Mouse (Mus musculus) forebrain, postnatal 0 days (tissue): ENCODE measurements at regions not wholly inside any gene's neighbourhood (a gene's known extent, or its start where the extent isn't known, plus 50 kb on each side); places are given as distances from the start of the nearest gene placed in this dataset.

Experiments
- ATAC-seq: fragments of 200-750 bp; cut with Nextera tagmentation; 2 replicates; pipeline ENCODE4 v1.8.0; 2017; ENCODE audit warnings: mild to moderate bottlenecking, moderate library complexity
- DNase-seq: peaks from one replicate; pipeline ENCODE4 v3.0.0-alpha.2; 2015
- H3K27ac ChIP-seq: fragments of 300-500 bp; sonication (generic); 2 replicates; pipeline ENCODE4 v1.5.1; 2014; ENCODE audit warnings: low read depth, mild to moderate bottlenecking, antibody characterized with exemption, low read length, moderate library complexity, mixed read lengths
- H3K27me3 ChIP-seq: fragments of 300-500 bp; sonication (generic); 2 replicates; pipeline ENCODE4 v1.6.1; 2014; ENCODE audit warnings: mild to moderate bottlenecking, low read length, mixed read lengths; ENCODE audit not compliant: insufficient read depth
- H3K36me3 ChIP-seq: fragments of 300-500 bp; sonication (generic); 2 replicates; pipeline ENCODE4 v1.6.1; 2014; ENCODE audit warnings: mild to moderate bottlenecking, moderate library complexity; ENCODE audit not compliant: insufficient read depth
- H3K4me1 ChIP-seq: fragments of 300-500 bp; sonication (generic); 2 replicates; pipeline ENCODE4 v1.6.1; 2014; ENCODE audit warnings: antibody characterized with exemption; ENCODE audit not compliant: insufficient read depth
- H3K4me2 ChIP-seq: fragments of 300-500 bp; sonication (generic); 2 replicates; pipeline ENCODE4 v1.6.1; 2014; ENCODE audit warnings: low read depth, mild to moderate bottlenecking, moderate library complexity
- H3K4me3 ChIP-seq: fragments of 300-500 bp; sonication (generic); 2 replicates; pipeline ENCODE4 v1.5.1; 2014; ENCODE audit warnings: low read depth, low read length, mixed read lengths
- H3K9ac ChIP-seq: fragments of 300-500 bp; sonication (generic); 2 replicates; pipeline ENCODE4 v1.6.1; 2014; ENCODE audit warnings: mild to moderate bottlenecking
- H3K9me3 ChIP-seq: fragments of 300-500 bp; sonication (generic); 2 replicates; pipeline ENCODE4 v1.6.1; 2016; ENCODE audit warnings: low read length
- CTCF ChIP-seq: sonication (generic); IDR thresholded peaks from 2 replicates; pipeline ENCODE4 v1.5.1; 2016; ENCODE audit warnings: antibody characterized with exemption, control low read depth, low read depth
- WGBS: fragments of 180-500 bp; shearing (Covaris S2); extraction: QIAGEN DNeasy Blood & Tissue Kit; methylation state at CpG from one replicate; pipeline ENCODE4 v1.1.7; 2014; 5-methylcytosine and 5-hydroxymethylcytosine counted together

DNA sequence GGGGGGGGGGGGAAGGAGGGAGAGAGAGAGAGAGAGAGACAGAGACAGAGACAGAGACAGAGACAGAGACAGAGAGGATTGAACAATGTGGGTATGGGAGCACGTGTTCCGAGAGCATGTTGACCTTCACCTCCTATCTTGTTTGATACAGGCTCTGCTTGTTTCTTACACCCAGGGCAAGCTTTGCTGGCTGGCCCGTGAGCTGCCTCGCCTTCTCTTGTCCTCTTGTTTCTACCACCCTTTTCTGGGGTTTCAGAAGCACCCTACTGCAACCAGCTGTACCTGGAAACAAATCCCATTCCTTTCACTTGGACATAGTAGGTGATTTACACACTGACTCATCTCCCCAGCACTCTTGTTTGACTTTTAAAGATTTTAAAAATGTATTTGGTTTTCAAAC, 516.0 kb upstream of the Mki67 start:
- H3K9me3 ChIP-seq: no peaks in the 10 kb centered on the region
- H3K27ac ChIP-seq: no peak overlapping the region
- 90% methylated on average over 4 of the region's 4 CpGs for WGBS
- no peak for TF ChIP-seq CTCF
- H3K4me1 ChIP-seq: no peaks in the 10 kb centered on the region
- DNase-seq (no peak), ATAC-seq (no peak)
- no peak overlapping the region for H3K9ac ChIP-seq
- H3K27me3 ChIP-seq: no peaks in the 10 kb centered on the region; the same call in 1 of the 2 replicates
- H3K4me2 ChIP-seq: no peak overlapping the region
- H3K36me3 ChIP-seq: no peaks in the 10 kb centered on the region
- no peak overlapping the region for H3K4me3 ChIP-seq

- no peak overlapping the region for H3K9ac ChIP-seq
- H3K27me3 ChIP-seq: no peaks in the 10 kb centered on the region
- DNase-seq (no peak), ATAC-seq (no peak)
- 60% methylated on average over 2 of the region's 2 CpGs for WGBS
- no peaks in the 10 kb centered on the region for H3K4me1 ChIP-seq
- H3K36me3 ChIP-seq: no peaks in the 10 kb centered on the region
- TF ChIP-seq CTCF: no peak
- H3K27ac ChIP-seq: no peak overlapping the region
- no peaks in the 10 kb centered on the region for H3K9me3 ChIP-seq
- H3K4me2 ChIP-seq: no peak overlapping the region
- H3K4me3 ChIP-seq: no peak overlapping the region
Observed at GRCm38 (mm10) chr7:136235563-136235962, 519.4 kb upstream of the Mki67 start.

DNA sequence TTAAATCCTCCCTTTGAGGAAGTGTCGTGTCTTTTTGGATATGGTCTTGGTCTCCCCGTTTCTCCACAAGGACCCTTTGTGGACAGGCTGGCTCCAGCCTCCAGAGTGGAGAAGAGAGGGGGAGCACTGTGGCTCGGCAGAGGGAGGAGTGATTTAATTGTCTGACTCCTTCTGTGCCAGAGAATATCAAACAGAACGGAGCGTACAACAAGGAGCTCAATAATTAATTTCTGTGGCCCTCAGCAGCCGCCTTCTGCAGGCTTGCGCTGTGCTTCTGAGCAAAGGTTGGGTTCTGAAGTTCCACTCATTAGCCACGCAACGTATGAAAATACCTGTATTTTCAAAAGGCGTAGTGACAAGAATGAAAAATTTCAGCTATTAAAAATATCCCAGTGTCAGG, 520.2 kb upstream of the Mki67 start:
- Histone ChIP-seq H3K27ac (no peak overlapping the region), H3K4me3 (no peak overlapping the region), H3K9ac (no peak overlapping the region), H3K9me3 (no peaks in the 10 kb centered on the region), H3K36me3 (no peaks in the 10 kb centered on the region), H3K4me1 (no peaks in the 10 kb centered on the region), H3K4me2 (no peak overlapping the region), H3K27me3 (no peaks in the 10 kb centered on the region)
- DNase-seq (no peak), ATAC-seq (no peak)
- no peak for TF ChIP-seq CTCF
- WGBS: 35% methylated on average over 10 of the region's 10 CpGs

- Histone ChIP-seq H3K4me3 (no peak overlapping the region), H3K4me1 (peaks cover 11% of the 10 kb centered on the region; the same call in 1 of the 2 replicates), H3K4me2 (no peak overlapping the region), H3K36me3 (no peaks in the 10 kb centered on the region), H3K9me3 (no peaks in the 10 kb centered on the region), H3K27ac (no peak overlapping the region), H3K27me3 (no peaks in the 10 kb centered on the region), H3K9ac (no peak overlapping the region)
- WGBS: 31% methylated on average over 6 of the region's 6 CpGs
- no peak for DNase-seq
- TF ChIP-seq CTCF: no peak
- ATAC-seq: no peak
Observed at GRCm38 (mm10) chr7:136265691-136266090, 549.5 kb upstream of the Mki67 start.

- DNase-seq (peak; percentile 59), ATAC-seq (peak; percentile 42; the same call in 1 of the 2 replicates)
- no peak for TF ChIP-seq CTCF
- WGBS: 33% methylated on average over 7 of the region's 7 CpGs
- 0 out of 2 replicates have a peak overlapping the region, but pooled peaks have one; percentile 30 for H3K27ac ChIP-seq
- H3K4me3 ChIP-seq: no peak overlapping the region
- peaks cover 11% of the 10 kb centered on the region; the same call in 1 of the 2 replicates for H3K4me1 ChIP-seq
- no peaks in the 10 kb centered on the region for H3K9me3 ChIP-seq
- no peak overlapping the region for H3K9ac ChIP-seq
- H3K36me3 ChIP-seq: no peaks in the 10 kb centered on the region
- H3K27me3 ChIP-seq: no peaks in the 10 kb centered on the region
- no peak overlapping the region for H3K4me2 ChIP-seq
Observed at GRCm38 (mm10) chr7:136267716-136268489, 551.7 kb upstream of the Mki67 start.

- Histone ChIP-seq H3K4me2 (no peak overlapping the region), H3K27ac (no peak overlapping the region), H3K27me3 (no peaks in the 10 kb centered on the region), H3K9me3 (no peaks in the 10 kb centered on the region), H3K4me3 (no peak overlapping the region), H3K36me3 (no peaks in the 10 kb centered on the region), H3K9ac (no peak overlapping the region), H3K4me1 (no peaks in the 10 kb centered on the region)
- no peak for DNase-seq
- 43% methylated on average over 10 of the region's 10 CpGs for WGBS
- TF ChIP-seq CTCF: no peak
- no peak for ATAC-seq
Observed at GRCm38 (mm10) chr7:136275651-136276050, 559.5 kb upstream of the Mki67 start.

GRCm38 (mm10) chr7:136283770-136284169, 567.6 kb upstream of the Mki67 start:
- no peak for TF ChIP-seq CTCF
- Histone ChIP-seq H3K4me2 (no peak overlapping the region), H3K9me3 (no peaks in the 10 kb centered on the region), H3K36me3 (no peaks in the 10 kb centered on the region), H3K27me3 (no peaks in the 10 kb centered on the region), H3K9ac (no peak overlapping the region), H3K27ac (no peak overlapping the region), H3K4me1 (no peaks in the 10 kb centered on the region), H3K4me3 (no peak overlapping the region)
- 86% methylated on average over 6 of the region's 6 CpGs for WGBS
- DNase-seq (no peak), ATAC-seq (no peak)
